Mouse (Mus musculus) small intestine, adult 2 months (tissue): ENCODE measurements around the gene Klb.

Source experiments
- CTCF ChIP-seq: fragments of 200-500 bp; IDR thresholded peaks from 2 replicates; pipeline ENCODE4 v1.5.1; 2012; ENCODE audit warnings: low read depth, mild to moderate bottlenecking, control low read depth, inconsistent platforms, low read length, moderate library complexity, mixed read lengths; ENCODE audit not compliant: insufficient replicate concordance, insufficient read length; ENCODE audit errors: extremely low read depth
- POLR2A ChIP-seq: fragments of 200-500 bp; IDR thresholded peaks from 2 replicates; pipeline ENCODE4 v1.6.1; 2012; ENCODE audit warnings: low read depth, mild to moderate bottlenecking, control low read depth, inconsistent platforms, low read length, moderate library complexity

DNA sequence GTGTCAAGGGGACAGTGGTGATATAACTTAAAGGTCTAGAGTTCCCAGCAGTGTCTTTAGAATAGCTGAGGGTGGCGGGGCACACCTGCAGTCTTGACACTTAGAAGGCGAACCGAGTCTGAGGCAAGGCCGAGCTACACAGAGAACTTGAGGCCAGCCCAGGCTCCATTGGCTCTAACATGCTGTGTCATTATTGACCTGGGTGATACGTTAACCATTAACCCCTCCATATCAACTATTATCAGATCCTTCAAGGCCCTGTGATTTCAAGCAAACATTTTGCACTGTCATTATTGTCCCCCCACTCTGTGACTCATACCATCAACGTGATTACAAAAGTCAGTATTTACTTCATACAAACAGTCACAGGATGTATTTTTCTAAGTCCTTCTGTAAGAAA lies 76.1 kb downstream of the Klb start:
- TF ChIP-seq POLR2A, result peak; percentile 25; the same call in 1 of the 2 replicates
- no peak for TF ChIP-seq CTCF
